Mouse (Mus musculus) Patski (cell line): Measurements from ENCODE around the gene Thap4. TPM values are rescaled to one million over a fixed set of nuclear protein-coding genes. Genes with fewer than 3 reads are reported as not detected.
"Not testable (repeated sequence)": the region's sequence is repeated elsewhere in the genome, so short reads cannot be mapped to it uniquely, and the experiment has no call there.

Source experiments
- ATAC-seq: fragments of 100-300 bp; one replicate; pipeline ENCODE4 v1.8.0; 2021
- CTCF ChIA-PET: fragments of 350-600 bp; sonication (Branson Sonifier 250); formaldehyde crosslinking; loops from one replicate; lab custom pipeline; 2022; ENCODE audit warnings: inconsistent platforms; lab: Charles Lee
- POLR2A ChIA-PET: fragments of 350-600 bp; sonication (Branson Sonifier 250); formaldehyde crosslinking; loops from one replicate; lab custom pipeline; 2022; ENCODE audit warnings: antibody characterized with exemption, inconsistent platforms; lab: Charles Lee
- DNase-seq: peaks from one replicate; pipeline ENCODE4 v3.0.0-alpha.2; 2011; ENCODE audit warnings: low read depth, low spot score
- H3K27me3 ChIP-seq: fragments of 371-371 bp; one replicate; pipeline ENCODE4 v1.5.1; 2021
- CTCF ChIP-seq: fragments of 100-300 bp; IDR thresholded peaks from one replicate; pipeline ENCODE4 v1.5.1; 2021
- in situ Hi-C: fragments of 300-500 bp; cut with MboI; formaldehyde crosslinking; loops from 3 replicates; pipeline ENCODE4 v1.11.1; 2018; ENCODE audit warnings: low pct_unique_long_range_greater_than_20kb, mixed read lengths
- polyA plus RNA-seq: library from polyadenylated mRNA; unstranded; gene quantifications from one replicate; pipeline ENCODE4 v1.2.3, GENCODE M21; 2021

Thap4 gene
- polyA plus RNA-seq, 1 experiment from 2014 or later: 86.0 TPM

GRCm38 (mm10) chr1:93679889-93680568 is 74.6 kb downstream of the Thap4 start:
- DNase-seq: peak; percentile 65
- in situ Hi-C loops: no loop called here
- CTCF ChIA-PET: interaction anchor here (1.0 to 1.1 kb wide), 2 partner anchors 22 to 45 kb away, joined by 3 read pairs; no protein-coding TSS in a partner anchor
- no peak for TF ChIP-seq CTCF
- H3K27me3 ChIP-seq: no peaks in the 10 kb centered on the region
- POLR2A ChIA-PET: interaction anchor here (0.9 to 1.6 kb wide), 2 partner anchors 9 to 29 kb away, joined by 3 read pairs; no protein-coding TSS in a partner anchor
- peak; percentile 95 for ATAC-seq

- ChIA-PET POLR2A (no interaction called here), CTCF (no interaction called here)
- TF ChIP-seq CTCF: no peak
- in situ Hi-C loops: no loop called here
- H3K27me3 ChIP-seq: no peaks in the 10 kb centered on the region
- no peak for DNase-seq
- ATAC-seq: no peak
Observed at GRCm38 (mm10) chr1:93678386-93678785, 76.3 kb downstream of the Thap4 start.

- in situ Hi-C loops: no loop called here
- TF ChIP-seq CTCF: no peak
Observed at GRCm38 (mm10) chr1:93672682-93673081, 82.0 kb downstream of the Thap4 start.

GRCm38 (mm10) chr1:93669941-93670340 is 84.7 kb downstream of the Thap4 start:
- DNase-seq (no peak), ATAC-seq (no peak)
- TF ChIP-seq CTCF: no peak
- ChIA-PET POLR2A (no interaction called here), CTCF (interaction anchor here (1.4 to 1.8 kb wide), 2 partner anchors 12 to 84 kb away, joined by 3 to 6 read pairs; partner anchors contain the start of gene Stk25)
- in situ Hi-C loops: no loop called here
- H3K27me3 ChIP-seq: no peaks in the 10 kb centered on the region

More at GRCm38 (mm10) chr1:93672682-93673081, 82.0 kb downstream of the Thap4 start:
- ATAC-seq (no peak), DNase-seq (no peak)
- CTCF ChIA-PET: interaction anchor here (1.3 kb wide), 1 partner anchor 16 kb away, joined by 3 read pairs; no protein-coding TSS in a partner anchor
- H3K27me3 ChIP-seq: no peaks in the 10 kb centered on the region
- POLR2A ChIA-PET: no interaction called here

- in situ Hi-C loops: no loop called here
- peak; percentile 63 for ATAC-seq
- no peaks in the 10 kb centered on the region for H3K27me3 ChIP-seq
- ChIA-PET CTCF (interaction anchor here (1.3 to 1.8 kb wide), 3 partner anchors 11 to 85 kb away, joined by 3 to 6 read pairs (median 3); partner anchors contain the start of gene Stk25), POLR2A (interaction anchor here (1.2 kb wide), 1 partner anchor 85 kb away, joined by 4 read pairs; no protein-coding TSS in a partner anchor)
- peak; percentile 83 for TF ChIP-seq CTCF
- no peak for DNase-seq
Observed at GRCm38 (mm10) chr1:93668791-93669548, 85.7 kb downstream of the Thap4 start.

- POLR2A ChIA-PET: interaction anchor here (0.6 to 1.2 kb wide), 2 partner anchors 61 to 86 kb away, joined by 3 to 4 read pairs; no protein-coding TSS in a partner anchor
Observed at GRCm38 (mm10) chr1:93667760-93668400, 86.8 kb downstream of the Thap4 start.

GRCm38 (mm10) chr1:93658559-93658958 is 96.1 kb downstream of the Thap4 start, which contains the start of gene Stk25:
Gene Stk25, minus strand, starts transcription at chr1:93658659.
- DNase-seq, ATAC-seq, in situ Hi-C loops, H3K27me3 ChIP-seq, POLR2A ChIA-PET: not testable (repeated sequence)
- CTCF ChIA-PET: interaction anchor here (1.6 kb wide), 1 partner anchor 10 kb away, joined by 6 read pairs; no protein-coding TSS in a partner anchor

More at GRCm38 (mm10) chr1:93667760-93668400, 86.8 kb downstream of the Thap4 start:
- ATAC-seq: no peak
- H3K27me3 ChIP-seq: no peaks in the 10 kb centered on the region
- CTCF ChIA-PET: interaction anchor here (1.3 to 1.8 kb wide), 2 partner anchors 10 to 21 kb away, joined by 3 to 6 read pairs; partner anchors contain the start of gene Stk25
- no peak for DNase-seq
- TF ChIP-seq CTCF: no peak
- in situ Hi-C loops: no loop called here

GRCm38 (mm10) chr1:93657025-93657360 is 97.7 kb downstream of the Thap4 start:
- in situ Hi-C loops: no loop called here
- no peak for ATAC-seq
- no peak for DNase-seq
- no peaks in the 10 kb centered on the region for H3K27me3 ChIP-seq
- ChIA-PET POLR2A (no interaction called here), CTCF (interaction anchor here (1.2 kb wide), 1 partner anchor 16 kb away, joined by 3 read pairs; no protein-coding TSS in a partner anchor)
- no peak for TF ChIP-seq CTCF

- ChIA-PET POLR2A (no interaction called here), CTCF (interaction anchor here (1.2 kb wide), 1 partner anchor 16 kb away, joined by 3 read pairs; no protein-coding TSS in a partner anchor)
- in situ Hi-C loops: no loop called here
- ATAC-seq: no peak
- H3K27me3 ChIP-seq: no peaks in the 10 kb centered on the region
- no peak for TF ChIP-seq CTCF
- no peak for DNase-seq
Observed at GRCm38 (mm10) chr1:93656325-93657024, 98.2 kb downstream of the Thap4 start.

- DNase-seq (no peak), ATAC-seq (no peak)
- ChIA-PET CTCF (no interaction called here), POLR2A (no interaction called here)
- H3K27me3 ChIP-seq: no peaks in the 10 kb centered on the region
- in situ Hi-C loops: no loop called here
- TF ChIP-seq CTCF: no peak
Observed at GRCm38 (mm10) chr1:93654798-93655197, 99.9 kb downstream of the Thap4 start.
